Mouse (Mus musculus) lung, postnatal 14 days (tissue): ENCODE data around the gene Oas1a.
"Not testable (repeated sequence)": the region's sequence is repeated elsewhere in the genome, so short reads cannot be mapped to it uniquely, and the experiment has no call there.

ENCODE experiments used
- DNase-seq: peaks from one replicate; pipeline ENCODE4 v3.0.0; 2021

Gene Oas1a

GRCm38 (mm10) chr5:120892243-120892660 is 15.1 kb downstream of the Oas1a start:
- DNase-seq: no peak

GRCm38 (mm10) chr5:120891566-120892242 is 15.6 kb downstream of the Oas1a start:
- not testable (repeated sequence) for DNase-seq

GRCm38 (mm10) chr5:120890991-120891390 is 16.3 kb downstream of the Oas1a start:
- no peak for DNase-seq

GRCm38 (mm10) chr5:120890026-120890425 is 17.3 kb downstream of the Oas1a start:
- DNase-seq: no peak

GRCm38 (mm10) chr5:120888294-120888815 is 19.0 kb downstream of the Oas1a start:
- not testable (repeated sequence) for DNase-seq

GRCm38 (mm10) chr5:120887831-120888230 is 19.5 kb downstream of the Oas1a start:
- DNase-seq: no peak

GRCm38 (mm10) chr5:120887413-120887812 is 19.9 kb downstream of the Oas1a start, which contains the start of gene Oas1g:
Gene Oas1g (minus strand): TSS chr5:120887613.
- not testable (repeated sequence) for DNase-seq

GRCm38 (mm10) chr5:120881681-120882080 is 25.6 kb downstream of the Oas1a start:
- not testable (repeated sequence) for DNase-seq

GRCm38 (mm10) chr5:120878803-120879202 is 28.5 kb downstream of the Oas1a start:
- not testable (repeated sequence) for DNase-seq

GRCm38 (mm10) chr5:120877407-120877806 is 29.9 kb downstream of the Oas1a start:
- not testable (repeated sequence) for DNase-seq

- DNase-seq: not testable (repeated sequence)
Observed at GRCm38 (mm10) chr5:120876839-120877238, 30.5 kb downstream of the Oas1a start.

GRCm38 (mm10) chr5:120871469-120871868 is 35.9 kb downstream of the Oas1a start:
- no peak for DNase-seq

- DNase-seq: no peak
Observed at GRCm38 (mm10) chr5:120870782-120871181, 36.5 kb downstream of the Oas1a start.

- DNase-seq: no peak
Observed at GRCm38 (mm10) chr5:120870081-120870480, 37.2 kb downstream of the Oas1a start.

- DNase-seq: no peak
Observed at GRCm38 (mm10) chr5:120869436-120870015, 37.8 kb downstream of the Oas1a start.

- DNase-seq: no peak
Observed at GRCm38 (mm10) chr5:120865336-120865860, 41.9 kb downstream of the Oas1a start.

- no peak for DNase-seq
Observed at GRCm38 (mm10) chr5:120861121-120861520, 46.2 kb downstream of the Oas1a start, which contains the start of gene Oas1h. Gene Oas1h (plus strand): TSS chr5:120861421.

GRCm38 (mm10) chr5:120859241-120859640 is 48.1 kb downstream of the Oas1a start:
- DNase-seq: no peak

GRCm38 (mm10) chr5:120849601-120850136 is 57.7 kb downstream of the Oas1a start:
- DNase-seq: peak; percentile 49

GRCm38 (mm10) chr5:120847067-120847466 is 60.3 kb downstream of the Oas1a start, which contains the start of gene Oas1f:
Gene Oas1f (plus strand): TSS chr5:120847367.
- no peak for DNase-seq
